Mouse (Mus musculus): ENCODE results near the gene Pfkm. TPM values are rescaled to one million over a fixed set of nuclear protein-coding genes. Genes with fewer than 3 reads are reported as not detected.

The Pfkm gene
- polyA plus RNA-seq, 1 experiment = 55.0 TPM

DNA sequence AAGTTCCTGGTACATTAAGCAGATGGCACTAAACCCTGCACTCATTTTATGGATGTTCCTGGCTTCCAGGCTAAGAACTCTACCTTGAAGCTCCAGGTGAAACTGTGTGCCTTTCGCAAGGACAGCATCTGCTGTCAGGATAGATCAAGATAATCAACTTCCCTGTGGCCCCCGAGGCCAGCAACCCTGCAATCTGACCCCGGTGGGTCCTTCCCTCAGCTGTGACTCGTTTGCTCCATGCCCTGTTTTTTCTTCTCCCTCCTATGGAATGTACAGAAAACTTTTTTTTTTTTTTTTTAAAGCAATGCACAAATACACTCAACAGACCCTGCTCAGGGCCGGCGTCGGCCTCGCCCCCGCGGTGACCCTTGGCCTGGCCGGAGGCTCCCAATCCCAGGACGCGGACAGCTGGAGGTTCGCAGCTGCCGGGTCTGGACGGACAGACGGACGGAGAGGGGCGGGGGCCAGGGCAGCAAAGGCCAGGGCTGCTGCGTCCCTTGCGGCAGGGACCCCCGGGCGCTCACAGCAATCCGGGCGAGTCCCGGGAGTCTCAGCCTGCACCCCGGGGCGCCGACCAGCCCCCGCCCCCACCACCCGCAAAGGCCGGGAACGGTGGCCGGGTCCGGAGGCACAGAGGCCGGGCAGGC is 52.6 kb downstream of the Pfkm start:
- Histone ChIP-seq H3K27ac (replicated peaks; ENCODE audit: low read depth, low read length) (peak overlapping the region; percentile 7; the same call in 1 of the 2 replicates), H3K4me3 (ENCODE audit: insufficient read depth, low read depth, low read length) (peak overlapping the region; percentile 69), H3K4me1 (ENCODE audit: control insufficient read depth, insufficient read depth, insufficient read length, low read length) (peaks cover 4% of the 10 kb centered on the region)

GRCm38 (mm10) chr15:98145559-98146181 is 53.3 kb downstream of the Pfkm start:
- Histone ChIP-seq H3K4me1 (ENCODE audit: control insufficient read depth, insufficient read depth, insufficient read length, low read length) (peaks cover 4% of the 10 kb centered on the region), H3K4me3 (ENCODE audit: insufficient read depth, low read depth, low read length) (peak overlapping the region; percentile 69), H3K27ac (replicated peaks; ENCODE audit: low read depth, low read length) (peak overlapping the region; percentile 68)

DNA sequence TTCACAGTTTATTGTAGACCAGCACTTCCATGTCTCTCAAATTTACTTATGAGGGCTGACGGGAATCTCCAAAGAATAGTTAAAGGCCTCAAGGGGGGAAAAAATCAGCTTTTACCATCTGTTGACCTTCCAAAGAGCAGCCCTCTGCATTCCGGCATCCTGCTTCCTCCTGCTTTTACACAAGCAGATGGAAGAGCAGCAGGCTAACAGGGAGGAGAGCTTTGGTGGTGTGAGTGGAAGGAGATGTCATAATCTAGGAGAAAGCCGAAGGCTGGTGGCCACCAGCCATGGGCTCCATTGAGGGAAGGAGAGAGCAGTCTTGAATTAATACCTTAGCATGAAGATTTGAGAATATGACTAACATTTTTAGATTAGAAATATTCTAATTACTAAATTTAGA is 56.0 kb downstream of the Pfkm start:
- H3K27ac ChIP-seq (replicated peaks; ENCODE audit: low read depth, low read length) = no peak overlapping the region
- no peak overlapping the region for H3K4me3 ChIP-seq (ENCODE audit: insufficient read depth, low read depth, low read length)
- H3K4me1 ChIP-seq (ENCODE audit: control insufficient read depth, insufficient read depth, insufficient read length, low read length) = peaks cover 4% of the 10 kb centered on the region

DNA sequence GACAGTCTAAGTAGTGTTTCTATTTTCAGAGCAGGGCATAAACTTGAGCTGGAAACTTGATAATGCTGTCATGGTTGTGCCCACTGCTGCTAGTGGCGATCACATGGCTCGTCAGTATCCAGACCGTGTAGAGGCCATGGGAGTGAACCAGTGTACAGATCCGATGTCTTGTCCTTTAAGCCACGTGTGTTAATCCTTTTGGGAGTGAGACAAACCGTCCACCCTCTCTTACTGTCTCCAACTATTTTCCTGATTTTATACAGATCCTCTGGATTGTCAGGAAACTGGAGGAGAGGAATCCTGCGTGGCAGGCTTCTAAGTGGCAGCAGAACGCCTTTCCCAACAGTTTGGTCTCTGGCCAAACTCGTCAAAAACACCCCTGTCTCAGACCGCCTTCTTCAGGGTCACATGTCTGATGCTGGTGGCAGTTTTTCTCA is 56.8 kb downstream of the Pfkm start:
- no peak overlapping the region for H3K27ac ChIP-seq (replicated peaks; ENCODE audit: low read depth, low read length)
- no peak overlapping the region for H3K4me3 ChIP-seq (ENCODE audit: insufficient read depth, low read depth, low read length)
- peaks cover 4% of the 10 kb centered on the region for H3K4me1 ChIP-seq (ENCODE audit: control insufficient read depth, insufficient read depth, insufficient read length, low read length)

- H3K27ac ChIP-seq (replicated peaks; ENCODE audit: low read depth, low read length) = no peak overlapping the region
- H3K4me3 ChIP-seq (ENCODE audit: insufficient read depth, low read depth, low read length) = no peak overlapping the region
- no peaks in the 10 kb centered on the region for H3K4me1 ChIP-seq (ENCODE audit: control insufficient read depth, insufficient read depth, insufficient read length, low read length)
These were observed 60.5 kb downstream of the Pfkm start for GRCm38 (mm10) chr15:98152916-98153315.

DNA sequence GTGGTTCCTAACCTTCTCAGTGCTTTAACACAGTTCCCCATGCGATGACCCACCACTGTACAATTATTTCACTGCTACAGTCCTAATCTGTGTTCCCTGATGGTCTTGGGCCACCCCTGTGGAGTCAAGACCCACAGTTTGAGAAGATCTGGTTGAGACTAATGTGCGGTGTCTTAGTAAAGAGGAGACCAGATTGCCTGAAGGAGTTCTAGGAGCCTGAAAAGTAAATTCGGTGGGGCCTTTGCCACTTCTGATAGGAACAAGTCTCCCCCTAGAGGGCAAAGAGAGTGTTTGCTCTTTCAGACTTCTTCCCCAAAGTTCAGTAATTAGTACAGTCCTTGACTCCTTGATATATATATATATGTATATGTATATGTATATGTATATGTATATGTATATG is 61.2 kb downstream of the Pfkm start:
- H3K27ac ChIP-seq (replicated peaks; ENCODE audit: low read depth, low read length) = no peak overlapping the region

DNA sequence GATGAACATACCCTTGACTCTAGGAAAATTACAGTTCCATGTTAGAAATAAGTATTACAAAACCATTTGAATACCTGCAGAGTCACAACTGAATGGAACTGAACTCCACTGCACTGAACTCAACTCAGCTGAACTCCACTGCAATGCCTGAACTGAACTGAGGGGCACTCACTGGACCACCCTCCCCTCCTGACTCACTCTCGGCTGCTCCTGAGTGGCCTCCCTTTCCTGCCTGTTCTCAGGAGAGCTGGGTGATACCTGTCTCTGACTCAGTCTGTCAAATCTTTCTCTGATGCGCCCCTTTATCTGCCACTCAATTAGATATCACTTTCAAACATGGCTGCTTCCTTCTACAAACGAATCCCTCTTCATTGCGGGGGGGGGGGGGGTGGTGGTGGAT is 61.8 kb downstream of the Pfkm start:
- H3K27ac ChIP-seq (replicated peaks; ENCODE audit: low read depth, low read length) = no peak overlapping the region
- no peaks in the 10 kb centered on the region for H3K4me1 ChIP-seq (ENCODE audit: control insufficient read depth, insufficient read depth, insufficient read length, low read length)
- H3K4me3 ChIP-seq (ENCODE audit: insufficient read depth, low read depth, low read length) = no peak overlapping the region

More for the DNA sequence above, 61.2 kb downstream of the Pfkm start:
- no peak overlapping the region for H3K4me3 ChIP-seq (ENCODE audit: insufficient read depth, low read depth, low read length)
- no peaks in the 10 kb centered on the region for H3K4me1 ChIP-seq (ENCODE audit: control insufficient read depth, insufficient read depth, insufficient read length, low read length)

DNA sequence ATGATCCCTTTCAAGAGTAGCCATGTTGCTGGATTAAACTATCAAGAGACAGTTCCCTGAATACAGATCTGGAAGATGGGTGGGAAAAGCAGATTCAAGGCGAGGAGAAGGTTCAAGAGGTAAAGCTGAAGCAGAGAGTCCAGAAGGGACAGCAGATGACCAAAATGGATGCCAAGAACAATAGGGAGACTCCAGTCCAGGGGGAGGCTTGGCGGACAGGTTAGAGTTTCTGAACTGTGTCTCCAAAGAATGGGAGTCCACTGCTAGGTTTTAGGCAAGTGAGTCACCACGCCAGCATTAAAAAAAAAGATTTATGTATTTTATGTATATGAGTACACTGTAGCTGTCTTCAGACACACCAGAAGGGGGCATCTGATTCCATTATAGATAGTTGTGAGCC is 62.2 kb downstream of the Pfkm start:
- Histone ChIP-seq H3K4me3 (ENCODE audit: insufficient read depth, low read depth, low read length) (no peak overlapping the region), H3K27ac (replicated peaks; ENCODE audit: low read depth, low read length) (no peak overlapping the region)

DNA sequence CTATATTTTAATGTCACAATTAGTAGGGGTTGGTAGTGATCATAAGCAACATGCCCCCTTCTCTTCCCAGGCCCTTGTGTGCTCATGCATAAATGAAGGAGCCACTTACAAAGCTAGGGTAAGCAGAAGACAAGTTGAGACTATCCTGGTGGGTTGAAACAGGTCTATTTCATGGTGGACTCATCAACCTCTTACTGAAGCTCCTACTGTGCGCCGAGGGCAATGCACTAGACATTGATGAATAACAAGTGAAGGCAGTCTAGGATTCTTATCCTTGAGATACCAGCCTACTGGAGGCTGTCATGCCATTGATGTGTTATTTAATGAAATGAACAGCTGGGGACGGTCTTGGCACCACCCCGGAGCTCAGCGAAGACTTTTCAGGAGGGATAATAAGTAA is 62.9 kb downstream of the Pfkm start:
- H3K27ac ChIP-seq (replicated peaks; ENCODE audit: low read depth, low read length) = no peak overlapping the region
- H3K4me3 ChIP-seq (ENCODE audit: insufficient read depth, low read depth, low read length) = no peak overlapping the region
- no peaks in the 10 kb centered on the region for H3K4me1 ChIP-seq (ENCODE audit: control insufficient read depth, insufficient read depth, insufficient read length, low read length)

More for the DNA sequence above, 62.2 kb downstream of the Pfkm start:
- H3K4me1 ChIP-seq (ENCODE audit: control insufficient read depth, insufficient read depth, insufficient read length, low read length) = no peaks in the 10 kb centered on the region

DNA sequence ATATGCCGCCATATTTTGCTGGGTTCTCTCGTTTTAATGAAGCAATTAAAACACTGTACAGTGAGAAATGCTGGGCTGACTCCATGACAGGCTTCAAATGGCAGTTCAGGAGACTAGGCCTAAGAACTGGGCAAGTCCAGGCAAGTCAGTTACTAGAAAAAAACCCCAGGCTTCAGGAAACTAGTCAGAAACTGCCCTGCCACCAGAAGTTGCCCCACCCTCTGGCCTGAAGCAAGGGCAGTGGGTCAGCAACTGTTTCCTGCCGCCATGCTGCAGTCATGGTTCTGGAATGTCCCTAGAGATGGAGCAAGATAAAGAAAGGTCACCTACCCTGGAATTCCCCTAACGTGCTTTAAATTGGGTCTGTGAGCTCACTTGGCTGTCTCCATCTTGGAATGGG is 63.6 kb downstream of the Pfkm start:
- Histone ChIP-seq H3K27ac (replicated peaks; ENCODE audit: low read depth, low read length) (no peak overlapping the region), H3K4me3 (ENCODE audit: insufficient read depth, low read depth, low read length) (no peak overlapping the region)

DNA sequence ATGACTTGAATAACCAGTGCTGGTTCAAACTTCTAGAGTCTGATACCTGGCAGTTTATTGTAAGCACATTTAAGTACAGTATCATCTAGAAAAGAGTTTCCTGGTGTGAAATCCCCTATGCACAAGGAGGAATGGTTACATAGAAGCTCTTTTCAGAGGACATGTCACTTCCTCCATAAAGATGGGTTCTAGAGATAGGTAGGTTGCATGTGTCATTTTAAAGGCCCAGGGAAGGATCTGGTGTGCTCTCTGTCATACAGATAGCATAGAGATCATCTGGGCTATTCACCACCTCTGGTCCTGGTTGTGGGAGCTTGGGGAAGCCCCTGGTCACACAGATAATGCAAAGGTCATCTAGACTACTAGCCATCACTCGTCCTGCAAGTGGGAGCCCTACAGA is 64.9 kb downstream of the Pfkm start:
- Histone ChIP-seq H3K4me1 (ENCODE audit: control insufficient read depth, insufficient read depth, insufficient read length, low read length) (no peaks in the 10 kb centered on the region), H3K27ac (replicated peaks; ENCODE audit: low read depth, low read length) (no peak overlapping the region), H3K4me3 (ENCODE audit: insufficient read depth, low read depth, low read length) (no peak overlapping the region)

More for the DNA sequence above, 63.6 kb downstream of the Pfkm start:
- no peaks in the 10 kb centered on the region for H3K4me1 ChIP-seq (ENCODE audit: control insufficient read depth, insufficient read depth, insufficient read length, low read length)

DNA sequence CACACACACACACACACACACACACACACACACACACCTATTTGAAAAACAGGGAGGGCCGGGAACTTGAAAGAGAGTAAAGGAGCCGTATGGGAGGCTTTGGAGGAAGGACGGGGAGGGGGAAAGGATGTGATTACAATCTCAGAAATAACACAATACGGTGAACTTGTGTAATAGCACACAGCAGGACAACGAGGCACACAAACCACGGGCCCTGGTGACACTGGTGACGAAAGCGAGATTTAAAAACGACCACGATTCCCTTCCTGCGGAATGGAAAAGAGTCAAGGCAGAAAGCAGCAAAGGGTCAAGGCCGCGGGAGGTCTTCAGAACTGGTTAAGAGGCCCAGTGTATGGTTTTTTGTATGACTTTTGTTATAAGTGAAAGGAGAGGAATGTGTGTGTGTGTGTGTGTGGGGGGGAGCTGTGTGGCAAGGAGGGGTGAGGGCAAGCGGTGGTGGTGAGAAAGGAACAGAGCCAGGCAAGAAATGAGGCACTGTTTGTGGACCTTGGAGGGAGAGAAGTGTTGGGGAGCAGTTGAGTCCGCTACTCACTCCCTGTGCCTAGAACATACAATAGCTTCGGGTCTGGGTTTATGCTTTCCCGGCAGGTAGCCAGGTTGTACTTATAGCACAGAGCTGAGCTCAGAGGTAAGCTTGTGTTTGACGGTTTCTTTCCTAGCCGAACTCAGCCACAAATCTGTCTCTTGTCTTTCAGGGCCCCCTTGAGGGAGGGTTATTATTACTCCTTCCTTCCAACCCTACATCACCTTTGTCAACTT is 68.8 kb downstream of the Pfkm start:
- Histone ChIP-seq H3K4me1 (ENCODE audit: control insufficient read depth, insufficient read depth, insufficient read length, low read length) (no peaks in the 10 kb centered on the region), H3K27ac (replicated peaks; ENCODE audit: low read depth, low read length) (no peak overlapping the region), H3K4me3 (ENCODE audit: insufficient read depth, low read depth, low read length) (no peak overlapping the region)

DNA sequence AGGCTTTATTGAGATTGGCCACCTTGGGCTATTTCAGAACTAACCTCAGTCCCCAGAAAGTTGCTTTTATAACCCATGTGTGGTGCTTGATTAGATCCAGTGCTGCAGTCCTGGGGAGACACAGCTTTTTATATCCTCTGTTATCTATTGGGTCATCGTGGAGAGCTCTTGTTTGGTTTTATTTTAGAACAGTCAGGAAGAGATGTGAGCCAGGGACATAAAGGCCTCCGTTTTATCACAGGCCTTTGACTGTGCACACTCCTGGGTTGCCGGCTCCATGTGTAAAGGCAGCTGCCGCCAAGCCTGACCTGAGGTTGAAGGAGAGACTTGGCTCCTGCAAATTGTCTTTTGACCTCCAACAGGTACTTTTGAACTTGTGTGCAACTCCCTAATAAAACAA is 70.2 kb downstream of the Pfkm start:
- H3K4me3 ChIP-seq (ENCODE audit: insufficient read depth, low read depth, low read length) = no peak overlapping the region
- no peaks in the 10 kb centered on the region for H3K4me1 ChIP-seq (ENCODE audit: control insufficient read depth, insufficient read depth, insufficient read length, low read length)
- H3K27ac ChIP-seq (replicated peaks; ENCODE audit: low read depth, low read length) = no peak overlapping the region

GRCm38 (mm10) chr15:98165525-98165924 is 73.1 kb downstream of the Pfkm start, which contains the start of gene Asb8:
TSS of gene Asb8 (minus strand) at chr15:98165625.
- H3K4me1 ChIP-seq (ENCODE audit: control insufficient read depth, insufficient read depth, insufficient read length, low read length) = no peaks in the 10 kb centered on the region

GRCm38 (mm10) chr15:98166963-98167644 is 74.7 kb downstream of the Pfkm start, which contains the start of gene Ccdc184:
TSS of gene Ccdc184 (plus strand) at chr15:98167158.
- Histone ChIP-seq H3K27ac (replicated peaks; ENCODE audit: low read depth, low read length) (no peak within 1 kb of the TSS), H3K4me3 (ENCODE audit: insufficient read depth, low read depth, low read length) (peak within 1 kb of the TSS; percentile 24), H3K4me1 (ENCODE audit: control insufficient read depth, insufficient read depth, insufficient read length, low read length) (no peaks in the 10 kb centered on the region)

More at GRCm38 (mm10) chr15:98165525-98165924, 73.1 kb downstream of the Pfkm start, which contains the start of gene Asb8:
- Histone ChIP-seq H3K27ac (replicated peaks; ENCODE audit: low read depth, low read length) (no peak within 1 kb of the TSS), H3K4me3 (ENCODE audit: insufficient read depth, low read depth, low read length) (no peak within 1 kb of the TSS)
